Mouse (Mus musculus) CH12.LX (cell line): ENCODE data around the gene Tmem269. TPM values are rescaled to one million over a fixed set of nuclear protein-coding genes. Genes with fewer than 3 reads are reported as not detected.

Source experiments
- DNase-seq: peaks from one replicate; pipeline ENCODE4 v3.0.0-alpha.2; 2013; ENCODE audit errors: extremely low read depth
- H3K27ac ChIP-seq: 2 replicates; pipeline ENCODE4 v1.5.1; 2012; ENCODE audit warnings: low read depth, mild to moderate bottlenecking, control low read depth, moderate library complexity; ENCODE audit not compliant: insufficient read depth
- H3K27me3 ChIP-seq: replicated peaks from 2 replicates; pipeline ENCODE3; 2012; ENCODE audit warnings: inconsistent platforms
- H3K36me3 ChIP-seq, 2 experiments: replicated peaks in 1 of 2; 2 replicates each; pipeline versions ENCODE3 to v1.6.1; 2012; ENCODE audit warnings: inconsistent platforms in 1 of 2, low read length in 1 of 2, mild to moderate bottlenecking in 1 of 2, mixed read lengths in 1 of 2, moderate library complexity in 1 of 2; ENCODE audit not compliant: control insufficient read depth in 1 of 2, insufficient read depth in 1 of 2
- H3K4me1 ChIP-seq, 2 experiments: 2 replicates each; pipeline ENCODE4 v1.6.1; 2012; ENCODE audit warnings: inconsistent platforms in 1 of 2, moderate library complexity in 1 of 2; ENCODE audit not compliant: insufficient read depth in 2 of 2, control insufficient read depth in 1 of 2
- H3K4me2 ChIP-seq: 2 replicates; pipeline ENCODE4 v1.6.1; 2012; ENCODE audit warnings: low read depth, mild to moderate bottlenecking, control low read depth; ENCODE audit not compliant: poor library complexity, insufficient read depth, severe bottlenecking
- H3K4me3 ChIP-seq, 3 experiments: fragments of 150-350 bp in 1 of 3; sonication (generic) in 1 of 3; replicated peaks in 1 of 3; 2 replicates each; pipeline versions ENCODE3 to v1.5.1; 2011 to 2012; ENCODE audit warnings: low read depth in 2 of 3, low read length in 2 of 3, mild to moderate bottlenecking in 2 of 3, moderate library complexity in 2 of 3, control low read depth in 1 of 3, improper control_type of control experiment in 1 of 3, inconsistent platforms in 1 of 3, mixed read lengths in 1 of 3; ENCODE audit not compliant: poor library complexity in 1 of 3
- H3K79me2 ChIP-seq: replicated peaks from 2 replicates; pipeline ENCODE4 v1.6.1; 2012; ENCODE audit warnings: mild to moderate bottlenecking, moderate library complexity; ENCODE audit not compliant: control insufficient read depth, poor library complexity, insufficient read depth, severe bottlenecking; ENCODE audit errors: extremely low read depth
- H3K9ac ChIP-seq: 2 replicates; pipeline ENCODE4 v1.6.1; 2012; ENCODE audit warnings: low read depth, mild to moderate bottlenecking, control low read depth, moderate library complexity; ENCODE audit not compliant: insufficient read depth
- H3K9me3 ChIP-seq: replicated peaks from 2 replicates; pipeline ENCODE3; 2012; ENCODE audit warnings: low read length, inconsistent platforms, mixed read lengths
- BHLHE40 ChIP-seq: IDR thresholded peaks from 2 replicates; pipeline ENCODE4 v1.6.1; 2011; ENCODE audit warnings: mild to moderate bottlenecking, low read depth, low read length, improper control_type of control experiment
- CTCF ChIP-seq, 2 experiments: IDR thresholded peaks in 1 of 2; conservative IDR thresholded peaks in 1 of 2; 2 replicates each; pipeline ENCODE4 v1.5.1; 2011 to 2012; ENCODE audit warnings: low read depth in 2 of 2, low read length in 2 of 2, improper control_type of control experiment in 1 of 2, inconsistent platforms in 1 of 2, mild to moderate bottlenecking in 1 of 2, moderate library complexity in 1 of 2
- IRF4 ChIP-seq: IDR thresholded peaks from 2 replicates; pipeline ENCODE4 v1.6.1; 2014; ENCODE audit warnings: low read depth, mild to moderate bottlenecking, inconsistent platforms, low read length, improper control_type of control experiment
- JUND ChIP-seq: conservative IDR thresholded peaks from 2 replicates; pipeline ENCODE4 v1.6.1; 2011; ENCODE audit warnings: low read depth, low read length, improper control_type of control experiment
- MAFK ChIP-seq: IDR thresholded peaks from 2 replicates; pipeline ENCODE4 v1.6.1; 2011; ENCODE audit warnings: low read length, improper control_type of control experiment; ENCODE audit not compliant: insufficient replicate concordance
- MAZ ChIP-seq: IDR thresholded peaks from 2 replicates; pipeline ENCODE4 v1.6.1; 2012; ENCODE audit warnings: low read depth, mild to moderate bottlenecking, inconsistent platforms, low read length, improper control_type of control experiment, moderate library complexity
- MEF2A ChIP-seq: IDR thresholded peaks from 2 replicates; pipeline ENCODE4 v1.6.1; 2014; ENCODE audit warnings: low read depth, mild to moderate bottlenecking, inconsistent platforms, low read length, improper control_type of control experiment, borderline replicate concordance
- MXI1 ChIP-seq: IDR thresholded peaks from 2 replicates; pipeline ENCODE4 v1.6.1; 2011; ENCODE audit warnings: mild to moderate bottlenecking, low read depth, low read length, improper control_type of control experiment
- NRF1 ChIP-seq: IDR thresholded peaks from 2 replicates; pipeline ENCODE4 v1.6.1; 2014; ENCODE audit warnings: low read depth, mild to moderate bottlenecking, inconsistent platforms, low read length, improper control_type of control experiment, moderate library complexity
- POLR2AphosphoS2 ChIP-seq: IDR thresholded peaks from 2 replicates; pipeline ENCODE4 v1.6.1; 2011; ENCODE audit warnings: low read depth, low read length, improper control_type of control experiment
- RCOR1 ChIP-seq: conservative IDR thresholded peaks from 2 replicates; pipeline ENCODE4 v1.6.1; 2012; ENCODE audit warnings: low read depth, mild to moderate bottlenecking, inconsistent platforms, low read length, improper control_type of control experiment
- ZC3H11A ChIP-seq: IDR thresholded peaks from 2 replicates; pipeline ENCODE4 v1.6.1; 2012; ENCODE audit warnings: low read depth, mild to moderate bottlenecking, inconsistent platforms, low read length, improper control_type of control experiment
- dilution Hi-C: fragments of 300-500 bp; cut with MboI; formaldehyde crosslinking; loops from 2 replicates; pipeline ENCODE4 v1.14.3; 2020; ENCODE audit warnings: low sequenced_read_pairs; ENCODE audit not compliant: extremely low pct_unique_long_range_greater_than_20kb, extremely low pct_ligation_motif_present
- in situ Hi-C: fragments of 300-500 bp; cut with MboI; formaldehyde crosslinking; loops from 3 replicates; pipeline ENCODE4 v1.14.3; 2019; ENCODE audit warnings: low sequenced_read_pairs, low pct_ligation_motif_present, low pct_unique_long_range_greater_than_20kb, mixed read lengths
- polyA plus RNA-seq: library from polyadenylated mRNA; unstranded; fragments of >175 nt; gene quantifications from 2 replicates; pipeline ENCODE4 v1.2.1, GENCODE M21; 2012; ENCODE audit warnings: low read depth; ENCODE audit not compliant: insufficient read length
- total RNA-seq, 2 experiments: library from RNA; depleted of rRNA; stranded (reverse); fragments of 300-350 nt in 1 of 2; fragments of >200 nt in 1 of 2; gene quantifications; 2 replicates each; pipeline ENCODE4 v1.2.3; 2012 to 2014

Gene Tmem269
- total and polyA plus RNA-seq, 3 experiments, result 0.16 TPM; not detected in 2

GRCm38 (mm10) chr4:119259344-119260254 is 41.6 kb upstream of the Tmem269 start:
- DNase-seq, result no peak
- dilution Hi-C loops, result no loop called here
- TF ChIP-seq CTCF (conservative IDR thresholded peaks at IDR 0.05 in 1 of 2, IDR thresholded peaks at IDR 0.05 in 1 of 2; ENCODE audit: low read depth in 2 of 2, low read length in 2 of 2) (peak in 1 of 2 experiments; percentile 45; a peak in 2 of 4 replicates), BHLHE40 (no peak), MEF2A (peak; percentile 36; the same call in 1 of the 2 replicates)
- H3K4me2 ChIP-seq, result no peak overlapping the region
- H3K27me3 ChIP-seq, result no peaks in the 10 kb centered on the region
- no peaks in the 10 kb centered on the region for H3K9me3 ChIP-seq
- H3K9ac ChIP-seq, result no peak overlapping the region
- no peaks in the 10 kb centered on the region for H3K79me2 ChIP-seq
- H3K4me3 ChIP-seq, result no peak overlapping the region
- no peak overlapping the region for H3K27ac ChIP-seq
- H3K4me1 ChIP-seq, result peaks cover 8 to 26% of the 10 kb centered on the region in 2 experiments
- in situ Hi-C loops, result loop anchor here (5.0 to 25.0 kb wide), 2 partner anchors 83 to 403 kb away; partner anchors contain the start of gene Guca2b
- no peaks in the 10 kb centered on the region for H3K36me3 ChIP-seq

GRCm38 (mm10) chr4:119257083-119257482 is 39.1 kb upstream of the Tmem269 start:
- H3K79me2 ChIP-seq, result no peaks in the 10 kb centered on the region
- no peak overlapping the region for H3K4me3 ChIP-seq
- in situ Hi-C loops, result loop anchor here (5.0 to 25.0 kb wide), 2 partner anchors 85 to 405 kb away; partner anchors contain the start of gene Guca2b
- H3K9ac ChIP-seq, result no peak overlapping the region
- no peaks in the 10 kb centered on the region for H3K9me3 ChIP-seq
- TF ChIP-seq CTCF (conservative IDR thresholded peaks at IDR 0.05 in 1 of 2, IDR thresholded peaks at IDR 0.05 in 1 of 2; ENCODE audit: low read depth in 2 of 2, low read length in 2 of 2), result no peak
- TF ChIP-seq ZC3H11A, result no peak
- TF ChIP-seq POLR2AphosphoS2, result no peak
- TF ChIP-seq MAFK, result no peak
- TF ChIP-seq IRF4, result no peak
- no peak for TF ChIP-seq MAZ
- no peak for TF ChIP-seq RCOR1
- no peak for TF ChIP-seq MXI1
- TF ChIP-seq NRF1, result no peak
- no peak for TF ChIP-seq JUND
- TF ChIP-seq, all 38 proteins: peak for 0
- Histone ChIP-seq H3K4me2 (no peak overlapping the region), H3K27ac (no peak overlapping the region), H3K27me3 (peaks cover 2% of the 10 kb centered on the region), H3K4me1 (peaks cover 8 to 26% of the 10 kb centered on the region in 2 experiments), H3K36me3 (no peaks in the 10 kb centered on the region)
- dilution Hi-C loops, result no loop called here
- no peak for DNase-seq
